Mouse (Mus musculus) midbrain, embryonic 11.5 days (tissue): ENCODE measurements at regions not wholly inside any gene's neighbourhood (a gene's known extent, or its start where the extent isn't known, plus 50 kb on each side); places are given as distances from the start of the nearest gene placed in this dataset.

Experiments
- ATAC-seq: fragments of 200-750 bp; cut with Nextera tagmentation; 2 replicates; pipeline ENCODE4 v1.8.0; 2017; ENCODE audit warnings: moderate TSS enrichment, moderate library complexity; ENCODE audit not compliant: low FRiP score
- DNase-seq: peaks from one replicate; pipeline ENCODE4 v3.0.0; 2015; ENCODE audit warnings: low spot score; ENCODE audit errors: missing footprints
- H3K27ac ChIP-seq: fragments of 300-500 bp; sonication (generic); 2 replicates; pipeline ENCODE4 v1.5.1; 2014; ENCODE audit warnings: low read depth, low read length
- H3K27me3 ChIP-seq: fragments of 300-500 bp; sonication (generic); 2 replicates; pipeline ENCODE4 v1.6.1; 2014; ENCODE audit warnings: mild to moderate bottlenecking, low read length, moderate library complexity, mixed read lengths; ENCODE audit not compliant: control insufficient read depth, insufficient read depth
- H3K36me3 ChIP-seq: fragments of 300-500 bp; sonication (generic); 2 replicates; pipeline ENCODE4 v1.6.1; 2014; ENCODE audit warnings: mild to moderate bottlenecking, low read length, moderate library complexity, mixed read lengths; ENCODE audit not compliant: control insufficient read depth, insufficient read depth
- H3K4me1 ChIP-seq: fragments of 300-500 bp; sonication (generic); 2 replicates; pipeline ENCODE4 v1.6.1; 2014; ENCODE audit warnings: low read length; ENCODE audit not compliant: control insufficient read depth, insufficient read depth
- H3K4me2 ChIP-seq: fragments of 300-500 bp; sonication (generic); 2 replicates; pipeline ENCODE4 v1.6.1; 2014; ENCODE audit warnings: mild to moderate bottlenecking, moderate library complexity
- H3K4me3 ChIP-seq: fragments of 300-500 bp; sonication (generic); 2 replicates; pipeline ENCODE4 v1.5.1; 2014; ENCODE audit warnings: low read depth, low read length
- H3K9ac ChIP-seq: fragments of 300-500 bp; sonication (generic); 2 replicates; pipeline ENCODE4 v1.6.1; 2014; ENCODE audit warnings: low read length
- H3K9me3 ChIP-seq: fragments of 300-500 bp; sonication (generic); 2 replicates; pipeline ENCODE4 v1.6.1; 2016; ENCODE audit warnings: low read length; ENCODE audit not compliant: control insufficient read depth
- WGBS: fragments of 180-500 bp; shearing (Covaris S2); extraction: QIAGEN DNeasy Blood & Tissue Kit; methylation state at CpG from one replicate; pipeline ENCODE4 v1.1.7; 2014; 5-methylcytosine and 5-hydroxymethylcytosine counted together

DNA sequence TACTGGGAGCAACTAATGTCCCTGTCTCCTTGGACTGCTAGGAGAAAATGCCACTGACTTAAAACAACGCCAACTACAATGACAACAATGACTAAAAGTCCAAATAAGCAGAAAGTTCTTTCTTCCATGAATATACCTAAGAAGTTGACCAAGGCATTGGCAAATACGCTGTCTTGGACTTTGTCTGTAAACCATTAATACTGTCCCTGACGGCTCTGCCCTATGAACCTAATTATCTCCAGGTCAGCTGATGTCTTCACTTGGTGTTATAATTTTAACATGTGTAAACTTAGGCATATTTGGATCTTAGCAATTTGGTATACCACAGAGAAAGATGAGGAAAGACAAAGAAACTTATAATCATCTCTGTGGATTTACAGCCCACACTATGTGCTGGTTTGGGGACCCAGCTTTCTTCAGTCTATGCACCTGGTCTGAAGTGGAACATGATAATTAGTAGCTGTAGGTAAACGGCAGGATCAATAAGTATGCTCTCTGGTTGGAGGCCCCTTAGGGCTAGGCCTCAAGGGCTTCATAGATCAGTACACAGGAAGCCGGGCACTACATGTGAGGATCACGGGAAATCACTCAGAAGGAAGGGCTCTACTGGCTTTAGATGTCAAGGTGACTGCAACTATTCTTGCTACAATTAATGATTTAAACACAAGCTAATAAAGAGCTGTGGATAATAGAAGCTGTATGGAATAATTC lies 380.3 kb upstream of the Adgrl2 start:
- Histone ChIP-seq H3K27ac (no peak overlapping the region), H3K9ac (no peak overlapping the region), H3K4me2 (no peak overlapping the region), H3K9me3 (no peaks in the 10 kb centered on the region), H3K36me3 (no peaks in the 10 kb centered on the region), H3K27me3 (no peaks in the 10 kb centered on the region), H3K4me1 (no peaks in the 10 kb centered on the region), H3K4me3 (no peak overlapping the region)
- 86% methylated on average over 6 of the region's 6 CpGs for WGBS
- no peak for DNase-seq
- ATAC-seq, result no peak

DNA sequence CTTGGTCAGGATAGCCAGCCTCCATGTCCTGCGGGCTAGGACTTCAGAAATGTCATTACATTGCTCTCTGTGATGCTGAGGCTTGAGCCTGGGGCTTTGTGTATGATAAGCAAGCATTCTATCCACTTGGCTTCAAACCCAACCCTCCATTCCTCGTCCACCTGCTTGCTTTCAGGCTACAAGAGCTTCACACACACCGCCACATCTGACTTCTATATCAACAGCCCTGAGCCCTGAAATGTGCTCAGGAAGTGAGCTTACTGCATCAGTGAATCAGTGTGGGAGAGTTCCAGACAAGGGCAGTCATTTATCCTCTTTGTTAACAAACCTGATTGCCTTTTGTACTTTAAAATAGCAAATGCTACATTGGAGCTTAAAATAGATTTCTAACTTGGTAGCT lies 377.5 kb upstream of the Adgrl2 start:
- no peak overlapping the region for H3K4me2 ChIP-seq
- WGBS, result 88% methylated on average over 3 of the region's 3 CpGs
- H3K4me1 ChIP-seq, result no peaks in the 10 kb centered on the region
- H3K9me3 ChIP-seq, result no peaks in the 10 kb centered on the region
- H3K36me3 ChIP-seq, result no peaks in the 10 kb centered on the region
- no peak overlapping the region for H3K9ac ChIP-seq
- DNase-seq (no peak), ATAC-seq (no peak)
- no peaks in the 10 kb centered on the region for H3K27me3 ChIP-seq
- no peak overlapping the region for H3K27ac ChIP-seq
- no peak overlapping the region for H3K4me3 ChIP-seq

DNA sequence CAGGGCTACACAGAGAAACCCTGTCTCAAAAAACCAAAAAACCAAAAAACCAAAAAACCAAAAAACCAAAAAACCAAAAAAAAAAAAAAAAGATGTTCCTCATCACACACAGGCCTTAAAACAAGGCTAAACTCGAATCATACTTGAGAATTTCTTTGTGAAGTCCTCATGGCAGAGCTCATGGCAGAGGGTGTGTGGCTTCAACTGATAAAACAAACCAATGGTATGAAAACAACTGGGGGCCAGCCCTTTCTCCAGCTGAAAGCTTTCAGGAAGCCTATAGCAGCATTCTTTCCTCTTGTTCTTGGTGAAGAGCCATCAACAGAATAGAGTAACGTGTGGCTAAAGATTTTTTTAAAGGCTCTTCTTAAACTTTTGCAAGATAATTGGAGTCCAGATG lies 369.8 kb upstream of the Adgrl2 start:
- no peaks in the 10 kb centered on the region for H3K9me3 ChIP-seq
- H3K4me2 ChIP-seq, result no peak overlapping the region
- H3K4me1 ChIP-seq, result peaks cover 16% of the 10 kb centered on the region

DNA sequence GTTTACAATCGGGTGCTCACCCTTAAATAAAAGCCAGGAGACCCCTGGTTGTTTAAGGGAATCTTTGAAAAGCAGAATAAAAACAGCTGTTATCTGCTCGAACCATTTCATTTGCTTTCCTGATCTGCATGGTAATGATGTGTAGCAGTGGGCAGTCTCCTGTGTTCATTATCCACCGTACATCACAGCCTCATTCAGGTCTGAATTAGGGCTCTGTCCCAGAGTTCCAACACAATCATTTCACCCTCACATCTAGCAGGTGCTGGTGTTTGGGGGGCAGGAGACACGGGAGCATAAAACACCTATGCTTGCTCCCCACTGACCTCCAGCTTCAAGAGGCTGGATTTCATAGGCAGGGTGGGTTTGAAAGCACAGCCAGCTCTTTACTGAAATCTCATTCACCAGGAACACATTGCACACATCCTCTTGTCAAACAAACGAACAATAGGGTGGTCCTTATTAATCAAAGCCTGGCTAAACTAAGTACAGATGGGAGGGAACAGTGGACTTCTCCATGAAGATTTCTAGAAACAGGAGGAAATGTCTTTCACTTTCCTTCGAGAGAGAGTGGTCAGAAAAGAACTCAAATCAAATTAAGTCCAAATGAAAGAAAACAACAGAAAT lies 368.3 kb upstream of the Adgrl2 start:
- Histone ChIP-seq H3K27ac (peak overlapping the region; percentile 8; the same call in 1 of the 2 replicates), H3K9ac (no peak overlapping the region), H3K27me3 (no peaks in the 10 kb centered on the region), H3K4me3 (no peak overlapping the region), H3K4me2 (no peak overlapping the region), H3K36me3 (no peaks in the 10 kb centered on the region), H3K9me3 (no peaks in the 10 kb centered on the region), H3K4me1 (peaks cover 16% of the 10 kb centered on the region)
- ATAC-seq (peak; percentile 48), DNase-seq (no peak)
- WGBS, result 41% methylated on average over 6 of the region's 6 CpGs

More for the DNA sequence above, 369.8 kb upstream of the Adgrl2 start:
- ATAC-seq (no peak), DNase-seq (no peak)
- no peaks in the 10 kb centered on the region for H3K27me3 ChIP-seq
- 75% methylated on average over 2 of the region's 2 CpGs for whole genome bisulfite sequencing
- no peak overlapping the region for H3K4me3 ChIP-seq
- no peak overlapping the region for H3K27ac ChIP-seq
- no peaks in the 10 kb centered on the region for H3K36me3 ChIP-seq
- no peak overlapping the region for H3K9ac ChIP-seq

DNA sequence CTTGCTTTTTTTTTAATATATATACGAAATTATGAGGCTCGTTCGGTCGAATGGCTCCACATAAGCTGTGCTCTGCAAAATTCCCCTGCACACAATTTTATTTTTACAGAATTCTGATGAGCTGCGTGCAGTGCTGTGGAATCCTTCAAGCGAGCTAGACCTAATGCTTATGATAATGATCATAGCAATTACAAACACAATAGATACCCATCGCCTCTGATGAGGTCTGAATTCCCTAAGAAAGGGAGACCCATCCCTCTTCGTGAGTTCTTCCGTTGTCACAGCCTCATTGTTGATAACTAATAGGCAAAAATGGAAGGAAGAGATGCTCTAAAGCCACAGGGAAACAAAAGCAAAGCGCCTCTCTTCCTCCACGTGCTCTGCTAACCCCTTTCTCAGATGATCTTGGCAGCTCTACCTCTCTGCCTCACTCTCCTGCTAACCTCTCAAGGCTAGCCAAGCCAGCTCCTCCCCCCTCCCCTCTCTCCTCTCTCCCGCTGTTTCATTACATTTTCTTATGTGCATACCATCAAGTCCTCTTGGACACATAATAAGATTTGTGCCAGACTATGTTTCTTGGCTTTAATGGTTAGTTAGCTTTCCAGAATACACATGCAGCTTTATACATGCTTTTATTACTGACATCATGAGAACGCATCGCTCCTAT lies 367.7 kb upstream of the Adgrl2 start:
- ATAC-seq (peak; percentile 38; the same call in 1 of the 2 replicates), DNase-seq (no peak)
- Histone ChIP-seq H3K27me3 (no peaks in the 10 kb centered on the region), H3K9me3 (no peaks in the 10 kb centered on the region), H3K4me3 (no peak overlapping the region), H3K9ac (no peak overlapping the region), H3K4me1 (peaks cover 16% of the 10 kb centered on the region), H3K4me2 (no peak overlapping the region), H3K36me3 (no peaks in the 10 kb centered on the region), H3K27ac (no peak overlapping the region)
- 53% methylated on average over 14 of the region's 14 CpGs for WGBS

DNA sequence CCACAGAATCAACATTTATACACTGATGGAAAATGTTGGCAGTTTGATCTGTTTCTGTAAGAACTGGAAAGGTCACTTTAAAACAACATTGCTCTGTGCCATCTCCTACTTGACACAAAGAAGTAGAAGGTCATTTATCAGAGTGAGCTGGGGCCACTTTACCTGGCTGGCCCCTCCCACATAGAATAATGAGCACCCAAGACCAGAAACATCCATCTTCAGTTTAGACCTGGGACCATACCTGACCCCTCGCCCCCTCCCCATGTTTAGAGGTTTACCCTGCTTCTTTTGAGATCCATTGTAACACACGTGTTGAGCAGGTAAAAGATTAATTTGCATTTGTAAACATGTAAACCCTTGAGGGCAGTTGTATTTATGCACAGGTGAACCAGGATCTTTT lies 366.8 kb upstream of the Adgrl2 start:
- H3K9me3 ChIP-seq, result no peaks in the 10 kb centered on the region
- no peak for ATAC-seq
- H3K36me3 ChIP-seq, result no peaks in the 10 kb centered on the region
- H3K4me2 ChIP-seq, result no peak overlapping the region
- H3K9ac ChIP-seq, result no peak overlapping the region
- no peak for DNase-seq
- H3K27ac ChIP-seq, result no peak overlapping the region
- peaks cover 16% of the 10 kb centered on the region for H3K4me1 ChIP-seq
- H3K4me3 ChIP-seq, result no peak overlapping the region
- H3K27me3 ChIP-seq, result no peaks in the 10 kb centered on the region
- WGBS, result 54% methylated on average over 2 of the region's 2 CpGs

DNA sequence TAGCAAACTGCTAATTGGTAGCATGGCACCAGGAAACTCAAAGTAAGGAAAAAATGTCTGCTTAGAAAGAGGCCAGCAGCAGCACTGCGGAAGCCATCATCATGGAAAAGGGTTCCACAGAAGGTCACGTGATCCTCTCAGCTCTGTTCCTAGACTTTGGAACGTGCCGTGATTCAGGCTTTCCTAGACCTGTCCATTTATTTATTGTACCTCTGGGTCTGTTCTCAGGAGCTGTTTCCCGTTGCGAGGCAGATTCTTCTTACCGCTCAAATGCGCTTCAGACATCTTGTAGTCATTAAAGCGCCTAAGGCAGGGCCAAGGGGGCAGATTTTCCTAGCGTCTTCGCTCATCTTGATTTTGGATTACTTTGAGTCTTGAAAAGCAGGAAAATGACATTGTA lies 365.0 kb upstream of the Adgrl2 start:
- Histone ChIP-seq H3K4me3 (no peak overlapping the region), H3K27ac (no peak overlapping the region), H3K36me3 (no peaks in the 10 kb centered on the region), H3K9me3 (no peaks in the 10 kb centered on the region), H3K4me2 (no peak overlapping the region), H3K4me1 (peaks cover 16% of the 10 kb centered on the region), H3K9ac (no peak overlapping the region), H3K27me3 (no peaks in the 10 kb centered on the region)
- ATAC-seq (no peak), DNase-seq (no peak)
- 90% methylated on average over 11 of the region's 11 CpGs for WGBS

DNA sequence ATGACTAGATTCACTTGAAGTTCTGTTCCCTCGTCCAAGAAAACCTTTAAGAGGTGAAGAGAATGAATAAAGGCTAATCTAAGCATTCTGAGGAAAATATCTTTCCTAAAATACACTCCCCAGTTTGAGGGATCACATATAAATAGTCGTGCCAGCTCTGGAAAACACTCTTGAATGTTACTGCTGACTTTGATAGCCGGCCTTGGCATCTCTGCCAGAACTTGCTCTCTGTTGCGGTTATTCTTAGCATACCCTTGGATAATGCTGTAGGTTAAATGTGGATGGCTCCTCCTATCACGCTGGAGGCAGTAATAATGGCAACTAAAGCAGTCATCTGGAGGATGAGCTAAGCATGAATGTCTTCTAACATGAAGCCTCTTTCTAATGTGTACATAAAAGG lies 363.6 kb upstream of the Adgrl2 start:
- Histone ChIP-seq H3K27ac (no peak overlapping the region), H3K4me1 (peaks cover 16% of the 10 kb centered on the region), H3K4me2 (no peak overlapping the region), H3K9me3 (no peaks in the 10 kb centered on the region), H3K4me3 (no peak overlapping the region), H3K36me3 (no peaks in the 10 kb centered on the region), H3K9ac (no peak overlapping the region), H3K27me3 (no peaks in the 10 kb centered on the region)
- ATAC-seq (no peak), DNase-seq (no peak)
- WGBS, result 87% methylated on average over 5 of the region's 5 CpGs

DNA sequence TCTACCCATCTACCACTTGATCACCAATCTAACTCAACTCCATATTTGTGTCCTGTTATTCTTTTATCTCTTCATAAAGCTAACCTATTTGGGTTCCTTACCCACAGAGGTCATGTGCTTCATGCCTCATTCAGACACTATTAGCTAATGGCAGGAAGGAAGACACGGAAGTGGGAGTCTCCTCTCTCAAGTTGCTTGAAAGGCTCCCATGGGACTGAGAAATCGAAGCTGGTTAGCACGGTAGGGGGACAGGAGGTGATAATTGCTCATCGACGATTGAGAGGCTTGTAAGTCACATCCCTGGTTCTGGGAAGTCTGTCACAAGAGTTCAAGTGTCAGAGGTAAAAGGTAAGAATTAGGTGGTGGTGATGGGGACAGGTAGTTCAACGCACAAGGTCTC lies 362.2 kb upstream of the Adgrl2 start:
- Histone ChIP-seq H3K4me3 (no peak overlapping the region), H3K9me3 (no peaks in the 10 kb centered on the region), H3K27ac (no peak overlapping the region), H3K36me3 (no peaks in the 10 kb centered on the region), H3K9ac (no peak overlapping the region), H3K4me1 (peaks cover 6% of the 10 kb centered on the region), H3K27me3 (no peaks in the 10 kb centered on the region), H3K4me2 (no peak overlapping the region)
- no peak for ATAC-seq
- no peak for DNase-seq
- WGBS, result 83% methylated on average over 6 of the region's 6 CpGs
